Mouse (Mus musculus) ES-E14 (cell line): Measurements from ENCODE around the gene Slc5a4b. TPM values are rescaled to one million over a fixed set of nuclear protein-coding genes. Genes with fewer than 3 reads are reported as not detected.
"Not testable (repeated sequence)": the region's sequence is repeated elsewhere in the genome, so short reads cannot be mapped to it uniquely, and the experiment has no call there.

Experiments
- DNase-seq: peaks from one replicate; pipeline ENCODE4 v3.0.0-alpha.2; 2013; ENCODE audit warnings: low read depth, low spot score
- H3K27ac ChIP-seq: 2 replicates; pipeline ENCODE4 v1.5.1; 2012; ENCODE audit warnings: low read depth, mild to moderate bottlenecking, low read length, moderate library complexity, mixed read lengths; ENCODE audit not compliant: poor library complexity, insufficient read depth, severe bottlenecking
- H3K36me3 ChIP-seq: 2 replicates; pipeline ENCODE4 v1.6.1; 2012; ENCODE audit warnings: mild to moderate bottlenecking, low read length, moderate library complexity, mixed read lengths; ENCODE audit not compliant: control insufficient read depth, poor library complexity, insufficient read depth, severe bottlenecking
- H3K4me1 ChIP-seq, 2 experiments: fragments of 150-350 bp in 1 of 2; sonication (generic) in 1 of 2; 2 replicates each; pipeline ENCODE4 v1.6.1; 2012; ENCODE audit warnings: low read length in 2 of 2, mild to moderate bottlenecking in 1 of 2, mixed read lengths in 1 of 2; ENCODE audit not compliant: control insufficient read depth in 2 of 2, insufficient read depth in 2 of 2, poor library complexity in 1 of 2
- H3K4me3 ChIP-seq, 2 experiments: fragments of 150-350 bp in 1 of 2; sonication (generic) in 1 of 2; 2 replicates each; pipeline ENCODE4 v1.5.1; 2012; ENCODE audit warnings: low read length in 2 of 2, low read depth in 1 of 2, mild to moderate bottlenecking in 1 of 2, mixed read lengths in 1 of 2; ENCODE audit not compliant: insufficient read depth in 1 of 2, poor library complexity in 1 of 2, severe bottlenecking in 1 of 2
- H3K9ac ChIP-seq: 2 replicates; pipeline ENCODE4 v1.6.1; 2012; ENCODE audit warnings: low read depth, mild to moderate bottlenecking, low read length, mixed read lengths; ENCODE audit not compliant: poor library complexity, insufficient read depth, severe bottlenecking
- H3K9me3 ChIP-seq: fragments of 150-350 bp; sonication (generic); 2 replicates; pipeline ENCODE4 v1.6.1; 2012; ENCODE audit warnings: low read depth, mild to moderate bottlenecking, low read length; ENCODE audit not compliant: control insufficient read depth, insufficient read depth
- CHD2 ChIP-seq: IDR thresholded peaks from 2 replicates; pipeline ENCODE4 v1.6.1; 2014; ENCODE audit warnings: mild to moderate bottlenecking, low read depth, low read length, inconsistent platforms
- HCFC1 ChIP-seq: IDR thresholded peaks from 2 replicates; pipeline ENCODE4 v1.6.1; 2012; ENCODE audit warnings: low read length, inconsistent platforms, borderline replicate concordance; ENCODE audit not compliant: insufficient read depth
- MAFK ChIP-seq: IDR thresholded peaks from 2 replicates; pipeline ENCODE4 v1.6.1; 2014; ENCODE audit warnings: mild to moderate bottlenecking, low read depth, low read length, inconsistent platforms; ENCODE audit not compliant: insufficient read depth
- ZC3H11A ChIP-seq: IDR thresholded peaks from 2 replicates; pipeline ENCODE4 v1.6.1; 2012; ENCODE audit warnings: low read depth, mild to moderate bottlenecking, inconsistent platforms, low read length, borderline replicate concordance
- ZNF384 ChIP-seq: IDR thresholded peaks from 2 replicates; pipeline ENCODE4 v1.6.1; 2012; ENCODE audit warnings: low read depth, low read length, inconsistent platforms
- in situ Hi-C, 2 experiments: fragments of 600-800 bp; cut with MboI; formaldehyde crosslinking; loops; one replicate each; pipeline ENCODE4 v1.15.1; 2025; ENCODE audit warnings: low sequenced_read_pairs in 2 of 2, inconsistent platforms in 1 of 2; ENCODE audit not compliant: unreplicated experiment in 2 of 2
- total RNA-seq: library from RNA; depleted of rRNA; stranded (reverse); fragments of 300-350 nt; gene quantifications from 2 replicates; pipeline ENCODE4 v1.2.3, GENCODE M21; 2012

The Slc5a4b gene
- total RNA-seq, 1 experiment, result 7.1 TPM

GRCm38 (mm10) chr10:76120124-76120711, 9.5 kb upstream of the Slc5a4b start:
- Histone ChIP-seq H3K27ac (no peak overlapping the region), H3K9ac (no peak overlapping the region), H3K4me3 (no peak overlapping the region), H3K9me3 (no peaks in the 10 kb centered on the region), H3K36me3 (no peaks in the 10 kb centered on the region), H3K4me1 (peaks cover 0 to 13% of the 10 kb centered on the region in 2 experiments; a peak in 1 of 4 replicates)
- DNase-seq, result no peak
- in situ Hi-C loops, result no loop called here
- 0 out of 2 replicates have a peak, but pooled peaks have one; percentile 32 for TF ChIP-seq MAFK
- no peak for TF ChIP-seq CHD2

GRCm38 (mm10) chr10:76118741-76119140, 8.0 kb upstream of the Slc5a4b start:
- no peak for TF ChIP-seq ZC3H11A
- no peak for TF ChIP-seq HCFC1
- TF ChIP-seq ZNF384, result no peak
- no peak for TF ChIP-seq CHD2
- TF ChIP-seq MAFK, result no peak
- no peaks in the 10 kb centered on the region for H3K36me3 ChIP-seq
- in situ Hi-C loops, result no loop called here
- no peak overlapping the region for H3K27ac ChIP-seq
- H3K4me1 ChIP-seq, result peaks cover 0 to 13% of the 10 kb centered on the region in 2 experiments; a peak in 1 of 4 replicates
- no peaks in the 10 kb centered on the region for H3K9me3 ChIP-seq
- H3K4me3 ChIP-seq, result no peak overlapping the region
- H3K9ac ChIP-seq, result no peak overlapping the region
- peak; percentile 83 for DNase-seq

DNA sequence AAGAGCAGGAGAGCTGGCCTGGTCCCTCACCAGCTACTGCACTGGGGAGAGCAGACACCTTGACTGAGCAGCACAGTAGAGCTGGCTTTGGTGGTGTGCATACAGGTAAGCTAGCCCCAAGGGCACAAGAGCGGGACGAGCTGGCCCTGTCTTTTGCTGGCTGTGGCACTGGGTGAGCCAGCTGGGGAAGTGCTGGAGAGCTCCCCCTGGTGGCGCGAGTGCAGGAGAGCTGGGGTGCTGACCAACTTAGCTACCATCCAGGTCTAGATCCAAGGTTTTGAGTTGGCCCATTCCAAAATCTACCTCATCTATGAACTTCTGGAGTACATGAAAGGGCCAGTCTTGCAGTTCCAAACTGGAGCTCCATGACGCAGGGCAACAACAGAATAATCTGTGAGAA, 7.2 kb upstream of the Slc5a4b start:
- peak; percentile 76 for DNase-seq
- Histone ChIP-seq H3K9ac (no peak overlapping the region), H3K9me3 (no peaks in the 10 kb centered on the region), H3K36me3 (no peaks in the 10 kb centered on the region), H3K4me1 (peaks cover 0 to 13% of the 10 kb centered on the region in 2 experiments; a peak in 1 of 4 replicates), H3K27ac (no peak overlapping the region), H3K4me3 (no peak overlapping the region; a peak in 1 of 4 replicates)
- in situ Hi-C loops, result no loop called here
- TF ChIP-seq CHD2, result no peak
- no peak for TF ChIP-seq MAFK
- no peak for TF ChIP-seq ZNF384
- no peak for TF ChIP-seq HCFC1
- TF ChIP-seq ZC3H11A, result no peak

DNA sequence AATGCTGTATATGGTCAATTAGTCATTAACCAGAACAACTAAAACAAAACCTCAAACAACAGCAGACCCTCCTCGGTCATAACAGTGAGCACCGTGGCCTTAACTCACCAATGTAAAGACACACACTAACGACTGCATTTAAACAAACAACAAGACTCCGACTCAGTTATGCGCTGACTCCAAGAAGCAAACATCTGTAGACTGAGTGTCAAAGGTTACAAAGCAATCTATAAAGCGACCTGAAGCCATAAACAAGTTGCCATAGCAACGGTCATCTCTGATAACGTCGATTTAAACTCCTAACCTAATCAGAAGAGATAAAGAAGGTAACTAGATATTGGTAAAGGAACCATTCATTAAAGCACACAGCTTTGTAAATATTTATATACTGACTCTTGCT, 13.4 kb downstream of the Slc5a4b start:
- no peak for TF ChIP-seq HCFC1
- Histone ChIP-seq H3K4me1 (peaks cover 0 to 5% of the 10 kb centered on the region in 2 experiments; a peak in 2 of 4 replicates), H3K9me3 (no peaks in the 10 kb centered on the region), H3K36me3 (no peaks in the 10 kb centered on the region), H3K9ac (no peak overlapping the region), H3K27ac (no peak overlapping the region), H3K4me3 (no peak overlapping the region)
- in situ Hi-C loops, result no loop called here
- no peak for DNase-seq

GRCm38 (mm10) chr10:76096580-76096979, 14.2 kb downstream of the Slc5a4b start:
- in situ Hi-C loops, result no loop called here
- Histone ChIP-seq H3K4me1 (peaks cover 0 to 5% of the 10 kb centered on the region in 2 experiments; a peak in 2 of 4 replicates), H3K36me3 (no peaks in the 10 kb centered on the region), H3K9me3 (no peaks in the 10 kb centered on the region), H3K27ac (no peak overlapping the region), H3K4me3 (no peak overlapping the region), H3K9ac (0 out of 2 replicates have a peak overlapping the region, but pooled peaks have one; percentile 34)
- peak; percentile 81 for TF ChIP-seq MAFK
- TF ChIP-seq ZNF384, result no peak
- no peak for TF ChIP-seq CHD2
- TF ChIP-seq HCFC1, result no peak
- peak; percentile 26 for DNase-seq

GRCm38 (mm10) chr10:76077008-76077407, 33.8 kb downstream of the Slc5a4b start:
- in situ Hi-C loops, result not testable (repeated sequence)

DNA sequence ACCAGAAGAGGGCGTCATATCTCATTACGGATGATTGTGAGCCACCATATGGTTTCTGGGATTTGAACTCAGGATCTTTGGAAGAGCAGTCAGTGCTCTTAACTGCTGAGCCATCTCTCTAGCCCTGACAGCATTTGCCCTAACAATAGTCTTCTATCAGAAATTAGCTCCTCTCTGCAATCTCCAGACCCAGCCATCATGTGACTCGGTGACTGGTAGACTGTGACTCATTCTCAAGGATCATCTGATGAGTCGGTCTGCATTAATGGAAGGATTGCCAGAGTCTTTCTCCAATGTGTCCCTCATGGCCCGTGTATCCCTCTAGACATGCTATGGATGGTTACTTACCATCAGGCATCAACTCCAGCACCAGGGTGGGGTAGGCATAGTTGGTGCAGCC, 38.7 kb downstream of the Slc5a4b start:
- in situ Hi-C loops, H3K9me3 ChIP-seq, H3K36me3 ChIP-seq, H3K9ac ChIP-seq, DNase-seq, H3K4me1 ChIP-seq, H3K27ac ChIP-seq, H3K4me3 ChIP-seq: not testable (repeated sequence)

More at GRCm38 (mm10) chr10:76077008-76077407, 33.8 kb downstream of the Slc5a4b start:
- H3K4me1 ChIP-seq, H3K27ac ChIP-seq, DNase-seq, H3K9ac ChIP-seq, H3K36me3 ChIP-seq, H3K9me3 ChIP-seq, H3K4me3 ChIP-seq: not testable (repeated sequence)
